Mouse (Mus musculus): ENCODE data around the gene Nap1l5.

DNA sequence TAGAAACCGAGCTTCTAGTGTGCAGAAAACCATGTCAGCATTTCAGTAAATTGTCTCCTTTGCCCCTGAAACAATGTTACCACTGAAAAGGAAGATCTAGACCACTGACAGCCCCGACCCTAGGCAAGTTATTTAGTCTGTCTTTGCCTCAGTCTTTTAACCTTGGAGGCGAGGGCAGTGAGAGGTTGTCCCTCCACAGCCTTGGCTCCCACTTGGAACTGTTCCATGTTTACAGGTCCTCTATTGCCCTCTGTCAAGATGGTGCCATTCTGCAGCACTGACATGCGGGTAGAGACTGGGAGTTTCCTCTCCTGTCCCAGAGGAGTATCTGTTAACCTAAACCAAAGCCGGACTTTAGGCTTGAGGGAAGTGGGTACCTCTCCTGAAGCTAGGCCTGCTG lies 6.0 kb upstream of the Nap1l5 start:
- TF ChIP-seq CTCF (IDR thresholded peaks at IDR 0.05; ENCODE audit: borderline replicate concordance, control insufficient read depth, extremely low read depth, insufficient read depth, low read length, poor library complexity) (no peak), POLR2A (IDR thresholded peaks at IDR 0.05; ENCODE audit: control insufficient read depth, extremely low read depth, insufficient read depth, low read length, poor library complexity) (no peak)
